Mouse (Mus musculus): ENCODE measurements at regions not wholly inside any gene's neighbourhood (a gene's known extent, or its start where the extent isn't known, plus 50 kb on each side); places are given as distances from the start of the nearest gene placed in this dataset.
"Not testable (repeated sequence)": the region's sequence is repeated elsewhere in the genome, so short reads cannot be mapped to it uniquely, and the experiment has no call there.

DNA sequence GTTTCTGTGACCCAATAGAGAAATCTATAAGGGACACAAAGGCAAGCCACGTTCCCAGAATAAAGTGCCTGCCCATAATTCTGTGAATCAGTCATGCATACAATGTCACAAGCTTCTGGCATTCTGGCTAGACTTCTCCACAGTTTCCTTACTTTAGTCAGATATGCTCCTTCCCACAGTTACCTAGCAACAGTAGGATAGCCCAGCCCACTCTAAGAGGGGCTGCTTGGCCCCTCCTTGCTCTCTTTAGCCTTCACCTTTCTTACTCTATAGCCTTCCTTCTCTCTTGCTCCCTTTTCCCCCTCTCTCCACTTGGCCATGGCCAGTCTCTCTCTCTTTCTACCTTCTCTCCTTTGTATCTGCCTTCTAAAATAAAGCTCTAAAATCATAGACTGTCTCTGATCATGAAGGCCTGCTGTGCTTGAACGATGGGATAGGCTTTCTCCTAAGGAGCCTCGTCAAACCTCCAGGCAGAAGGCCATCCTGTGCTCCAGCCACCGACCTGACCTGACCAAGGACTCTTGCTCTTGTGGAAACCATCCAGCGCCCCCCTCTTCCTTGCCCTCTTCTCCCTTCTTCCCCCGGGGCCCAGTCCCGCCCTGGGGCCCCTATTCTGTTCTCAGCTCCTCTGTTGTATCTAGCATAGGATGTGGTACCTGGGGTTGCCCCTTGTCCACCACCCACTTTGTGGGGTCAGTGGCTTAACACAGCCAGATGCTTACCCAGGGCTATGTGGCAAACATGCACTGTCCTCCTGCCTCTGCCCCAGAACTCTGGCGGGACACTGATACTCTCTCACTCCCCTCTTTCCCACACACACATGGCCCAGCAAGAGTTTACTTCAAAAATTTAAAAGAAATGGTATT lies 1723.8 kb upstream of the Igfbp7 start:
- TF ChIP-seq CTCF (IDR thresholded peaks at IDR 0.05; ENCODE audit: low read depth) = no peak
- no peaks in the 10 kb centered on the region for H3K9me3 ChIP-seq (replicated peaks; ENCODE audit: low read length)
- no peak overlapping the region for H3K9ac ChIP-seq (ENCODE audit: low read depth, low read length)
- no peak overlapping the region for H3K4me3 ChIP-seq (replicated peaks; ENCODE audit: low read depth, low read length)
- no peak overlapping the region for H3K4me2 ChIP-seq (ENCODE audit: low read length)
- DNase-seq (ENCODE audit: low spot score) (no peak), ATAC-seq (replicated peaks; ENCODE audit: low FRiP score, low read depth) (no peak)
- H3K36me3 ChIP-seq (ENCODE audit: insufficient read depth, low read length) = no peaks in the 10 kb centered on the region
- WGBS = 74% methylated on average over 8 of the region's 8 CpGs
- no peaks in the 10 kb centered on the region for H3K4me1 ChIP-seq (replicated peaks; ENCODE audit: insufficient read depth, low read length)
- no peaks in the 10 kb centered on the region for H3K27me3 ChIP-seq (ENCODE audit: insufficient read depth, low read length)
- H3K27ac ChIP-seq = no peak overlapping the region

DNA sequence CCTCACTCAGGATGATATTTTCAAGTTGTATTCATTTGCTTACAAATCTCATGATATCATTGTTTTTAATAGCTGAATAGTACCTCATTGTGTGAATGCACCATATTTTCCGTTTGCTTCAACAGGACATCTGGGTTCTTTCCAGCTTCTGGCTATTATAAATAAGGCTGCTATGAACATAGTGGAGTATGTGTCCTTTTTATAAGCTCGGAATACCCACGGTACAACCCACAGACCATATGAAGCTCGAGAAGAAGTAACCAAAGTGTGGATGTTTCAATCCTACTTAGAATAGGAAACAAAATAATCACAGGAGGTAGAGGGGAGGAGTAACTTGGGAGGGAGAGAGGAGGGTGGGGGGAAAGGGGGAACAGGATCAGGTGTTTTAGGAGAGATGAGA lies 1675.3 kb upstream of the Igfbp7 start:
- Histone ChIP-seq H3K4me1 (replicated peaks; ENCODE audit: insufficient read depth, low read length) (no peaks in the 10 kb centered on the region), H3K27me3 (ENCODE audit: insufficient read depth, low read length) (no peaks in the 10 kb centered on the region), H3K9me3 (replicated peaks; ENCODE audit: low read length) (no peaks in the 10 kb centered on the region), H3K9ac (ENCODE audit: low read depth, low read length) (no peak overlapping the region), H3K27ac (no peak overlapping the region), H3K4me3 (replicated peaks; ENCODE audit: low read depth, low read length) (no peak overlapping the region), H3K4me2 (ENCODE audit: low read length) (no peak overlapping the region), H3K36me3 (ENCODE audit: insufficient read depth, low read length) (no peaks in the 10 kb centered on the region)
- 80% methylated on average over 4 of the region's 4 CpGs for WGBS
- no peak for DNase-seq (ENCODE audit: low spot score)
- TF ChIP-seq CTCF (IDR thresholded peaks at IDR 0.05; ENCODE audit: low read depth) = no peak
- no peak for ATAC-seq (replicated peaks; ENCODE audit: low FRiP score, low read depth)

DNA sequence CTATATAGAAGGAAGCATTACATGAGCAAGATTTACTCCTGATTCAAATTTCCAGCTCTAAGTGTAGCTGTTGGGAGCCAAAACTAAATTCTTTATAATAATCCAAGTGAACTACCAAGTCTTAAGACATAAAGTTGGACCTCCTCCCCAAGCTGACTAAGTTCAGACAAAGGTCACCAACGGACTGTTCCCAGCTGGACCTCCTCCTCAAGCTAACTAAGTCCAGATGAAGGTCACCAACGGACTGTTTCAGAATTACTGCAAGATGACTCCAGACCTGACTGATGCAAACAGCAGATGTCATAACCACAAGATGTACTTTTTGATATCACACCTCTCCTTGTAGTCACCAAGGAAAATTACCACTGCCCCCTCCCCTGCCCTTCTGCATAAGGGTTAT lies 1652.0 kb upstream of the Igfbp7 start:
- H3K9ac ChIP-seq (ENCODE audit: low read depth, low read length); ATAC-seq (replicated peaks; ENCODE audit: low FRiP score, low read depth); H3K4me2 ChIP-seq (ENCODE audit: low read length); H3K4me1 ChIP-seq (replicated peaks; ENCODE audit: insufficient read depth, low read length); H3K4me3 ChIP-seq (replicated peaks; ENCODE audit: low read depth, low read length); H3K36me3 ChIP-seq (ENCODE audit: insufficient read depth, low read length); H3K27ac ChIP-seq; H3K9me3 ChIP-seq (replicated peaks; ENCODE audit: low read length); H3K27me3 ChIP-seq (ENCODE audit: insufficient read depth, low read length): not testable (repeated sequence)
- DNase-seq (ENCODE audit: low spot score) = peak; percentile 50
- 49% methylated on average over 2 of the region's 2 CpGs for WGBS
